Mouse (Mus musculus): ENCODE measurements around the gene Anpep.

Gene Anpep

DNA sequence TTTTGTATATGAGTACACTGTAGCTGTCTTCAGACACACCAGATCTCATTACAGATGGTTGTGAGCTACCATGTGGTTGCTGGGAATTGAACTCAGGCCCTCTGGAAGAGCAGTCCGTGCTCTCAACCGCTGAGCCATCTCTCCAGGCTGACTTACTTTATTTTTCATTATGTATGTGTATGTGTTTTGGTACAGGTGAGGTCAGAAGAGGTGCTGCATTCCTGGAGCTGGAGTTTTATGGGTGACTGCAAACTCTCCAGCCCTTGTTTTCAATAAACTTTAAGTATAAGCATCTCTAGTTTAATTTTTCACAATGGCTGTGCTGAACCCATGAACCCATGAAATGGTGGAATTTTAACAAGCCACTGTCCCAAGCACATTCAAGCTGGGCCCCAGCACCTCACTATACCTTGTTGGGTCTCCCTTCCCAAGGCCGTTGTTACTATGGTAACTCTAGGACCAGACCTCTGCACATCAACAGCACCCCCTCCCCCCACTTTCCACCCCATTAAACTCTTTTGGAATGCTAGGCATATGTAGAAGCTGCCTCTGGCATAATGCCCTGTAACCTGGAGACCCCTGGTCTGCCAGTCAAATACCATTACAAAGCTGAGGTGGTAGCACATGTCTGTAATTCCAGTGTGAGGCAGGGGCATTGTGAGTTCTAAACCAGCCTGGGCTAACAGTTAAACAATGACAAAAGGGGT, 5.6 kb upstream of the Anpep start:
- DNase-seq (ENCODE audit: low spot score) = no peak

DNA sequence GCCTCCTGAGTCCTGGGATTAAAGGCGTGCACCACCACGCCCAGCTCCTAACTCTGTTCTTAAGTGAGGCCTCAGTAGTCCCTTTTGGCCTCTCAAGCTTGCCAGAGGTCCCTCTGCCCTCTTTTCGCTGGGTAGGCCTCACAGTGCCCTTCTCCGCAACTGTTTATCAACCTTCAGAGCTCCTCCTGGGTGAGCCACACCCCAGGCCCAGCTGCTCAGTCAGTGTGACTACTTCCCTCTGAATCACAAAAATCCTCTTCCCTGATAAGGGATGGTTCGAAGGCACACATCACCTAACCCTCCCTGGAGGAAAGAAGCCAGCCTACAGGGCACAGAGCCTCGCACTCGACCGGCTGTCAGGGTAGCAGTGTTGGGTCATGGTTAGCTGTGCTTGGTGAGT, 935 bp upstream of the Anpep start:
- no peak for DNase-seq (ENCODE audit: low spot score)

DNA sequence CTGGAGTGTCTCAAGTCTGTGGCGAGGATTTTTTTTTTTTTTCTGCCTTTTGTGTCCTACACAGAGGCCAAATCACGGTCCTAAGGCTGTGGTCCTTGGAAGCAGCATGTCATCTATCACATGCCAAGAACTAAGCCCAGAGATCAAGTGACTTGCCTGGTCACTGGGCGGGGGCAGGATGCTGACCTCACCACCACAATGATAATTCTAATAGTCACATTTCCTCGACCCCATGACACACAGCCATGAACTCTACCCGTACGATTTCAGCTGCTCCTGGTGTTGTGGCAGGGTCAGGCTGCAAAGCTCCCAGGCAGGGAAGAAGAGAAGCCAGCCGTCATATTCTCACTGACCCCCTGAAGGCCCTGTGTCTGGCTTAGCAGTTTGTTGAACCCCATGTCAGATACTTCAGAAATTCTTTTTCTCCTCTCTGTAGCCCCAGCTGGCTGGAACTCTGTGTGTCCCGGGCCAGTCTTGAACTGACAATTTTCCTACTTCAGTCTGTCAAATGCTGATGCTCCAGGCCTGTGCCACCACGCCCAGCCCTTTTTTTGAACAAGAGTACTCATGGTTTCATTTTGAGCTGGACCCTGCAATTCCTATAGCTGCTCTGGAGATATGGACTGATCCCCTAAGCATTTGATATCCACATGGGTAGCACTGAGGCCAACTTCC, 1.8 kb downstream of the Anpep start:
- DNase-seq (ENCODE audit: low spot score) = no peak

DNA sequence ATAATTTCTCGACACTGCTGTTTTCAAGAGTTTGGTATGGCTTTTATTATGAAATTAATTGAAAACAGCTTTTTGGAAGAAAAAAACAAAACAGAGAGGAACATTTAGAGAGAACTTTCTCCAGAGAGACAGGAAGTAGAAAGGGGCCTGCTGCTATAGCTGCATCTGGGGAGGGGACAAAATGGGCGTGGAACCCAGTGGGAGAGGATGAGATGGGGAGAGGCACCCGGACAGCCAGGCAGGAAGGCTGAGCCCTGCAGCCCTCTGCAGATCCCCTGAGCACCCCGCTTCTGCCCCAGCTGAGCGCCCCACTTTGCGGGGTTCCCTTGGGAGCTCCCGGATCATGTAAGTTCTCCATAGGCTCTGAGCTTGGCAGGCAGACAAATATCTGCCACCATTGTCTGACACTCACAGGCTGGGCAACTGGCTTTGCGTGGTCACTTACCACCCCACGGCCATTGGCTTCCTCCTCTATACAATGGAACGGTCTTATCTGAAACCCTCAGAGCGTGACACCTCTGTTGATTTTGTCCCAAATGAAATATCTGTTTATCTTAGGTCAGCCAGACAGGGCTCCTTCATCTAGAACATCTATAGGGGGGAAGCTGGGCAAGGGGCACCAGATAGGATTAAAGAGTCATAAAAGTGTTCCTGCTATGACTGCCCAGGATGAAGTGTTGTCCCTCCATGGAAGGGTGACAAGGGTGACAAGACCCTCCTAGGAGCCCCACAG, 2.5 kb downstream of the Anpep start:
- DNase-seq (ENCODE audit: low spot score) = no peak

DNA sequence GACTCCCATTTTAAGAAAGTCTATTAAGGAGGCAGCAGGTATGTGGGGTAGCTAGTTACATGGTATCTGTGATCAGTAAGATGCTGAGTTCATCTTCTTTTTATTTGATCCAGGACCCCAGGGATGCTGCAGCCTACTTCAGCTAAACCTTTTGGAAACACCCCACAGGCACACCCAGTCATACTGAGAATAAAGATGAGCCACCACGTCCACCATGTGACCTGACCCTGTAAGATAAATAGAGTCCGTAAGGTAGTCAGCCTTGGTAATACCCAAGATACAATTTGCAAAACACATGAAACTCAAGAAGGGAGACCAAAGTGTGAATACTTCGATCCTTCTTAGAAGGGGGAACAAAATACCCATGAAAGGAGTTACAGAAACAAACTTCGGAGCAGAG, 4.6 kb downstream of the Anpep start:
- DNase-seq (ENCODE audit: low spot score) = no peak

DNA sequence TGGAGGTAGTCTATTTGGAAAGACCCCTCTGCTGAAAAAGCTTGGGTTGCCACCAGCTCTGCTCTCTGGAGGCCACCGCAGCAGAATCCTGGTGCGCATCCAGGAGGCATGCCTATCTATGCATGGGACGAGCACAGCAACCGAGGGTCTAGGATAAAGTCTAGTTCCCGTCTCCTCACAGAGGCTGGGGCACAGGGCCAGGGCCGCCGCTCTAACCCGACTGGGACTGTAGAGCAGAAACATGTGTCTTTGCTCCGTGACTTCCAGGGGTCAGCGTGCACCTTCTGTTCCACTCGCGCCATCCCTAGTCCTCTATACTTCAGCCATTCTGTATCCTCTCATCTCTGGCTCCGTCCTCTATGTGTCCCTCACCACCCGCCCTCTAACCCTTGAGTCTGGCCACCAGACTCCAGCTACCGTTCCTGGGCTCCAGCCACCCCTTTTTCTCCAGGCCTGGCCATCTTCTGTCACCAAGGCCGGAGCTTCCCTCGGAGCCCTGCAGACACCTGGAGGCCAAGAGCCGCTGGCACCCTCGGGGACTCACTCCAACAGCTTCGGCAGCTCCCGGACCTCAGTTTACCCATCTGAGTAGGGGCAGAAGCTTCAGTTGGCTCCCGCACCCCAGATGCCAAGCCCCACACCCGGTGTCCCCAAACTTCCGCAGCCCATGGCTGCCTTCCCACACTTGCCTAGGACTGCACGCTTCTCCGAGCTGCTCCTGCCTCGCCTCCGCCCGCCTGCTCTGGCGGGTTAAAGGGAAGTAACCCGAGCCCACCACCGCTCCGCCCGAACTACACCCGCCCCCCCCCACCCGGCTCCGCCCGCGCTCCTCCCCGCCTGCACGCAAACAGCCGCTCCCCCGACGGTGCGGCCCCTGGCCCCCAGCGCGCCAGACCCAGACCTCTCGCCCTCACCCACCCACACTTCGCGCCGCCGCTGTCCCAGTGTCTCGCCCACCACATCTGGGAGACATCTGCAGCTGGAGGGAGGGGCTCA, 13.1 kb downstream of the Anpep start:
- DNase-seq (ENCODE audit: low spot score) = no peak

DNA sequence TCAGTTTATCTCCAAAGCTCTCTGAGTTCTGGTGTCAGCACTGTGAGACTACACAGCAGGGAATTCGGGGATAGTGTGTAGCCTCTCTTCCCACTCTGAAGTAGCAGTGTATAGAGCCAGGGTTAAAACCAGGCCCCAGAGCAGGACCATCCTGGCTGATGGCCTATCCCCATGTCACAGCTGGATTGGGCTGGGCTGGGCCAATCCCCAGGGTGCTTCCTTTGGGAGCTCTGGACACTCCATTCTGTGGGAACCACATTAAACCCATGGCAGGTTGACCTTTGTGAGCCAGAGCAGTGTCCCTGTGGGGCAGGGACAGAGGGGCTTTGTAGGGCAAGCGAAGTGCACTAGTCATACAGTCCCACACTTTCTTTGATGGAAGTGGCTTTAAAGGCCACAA, 14.5 kb downstream of the Anpep start:
- DNase-seq (ENCODE audit: low spot score) = no peak

DNA sequence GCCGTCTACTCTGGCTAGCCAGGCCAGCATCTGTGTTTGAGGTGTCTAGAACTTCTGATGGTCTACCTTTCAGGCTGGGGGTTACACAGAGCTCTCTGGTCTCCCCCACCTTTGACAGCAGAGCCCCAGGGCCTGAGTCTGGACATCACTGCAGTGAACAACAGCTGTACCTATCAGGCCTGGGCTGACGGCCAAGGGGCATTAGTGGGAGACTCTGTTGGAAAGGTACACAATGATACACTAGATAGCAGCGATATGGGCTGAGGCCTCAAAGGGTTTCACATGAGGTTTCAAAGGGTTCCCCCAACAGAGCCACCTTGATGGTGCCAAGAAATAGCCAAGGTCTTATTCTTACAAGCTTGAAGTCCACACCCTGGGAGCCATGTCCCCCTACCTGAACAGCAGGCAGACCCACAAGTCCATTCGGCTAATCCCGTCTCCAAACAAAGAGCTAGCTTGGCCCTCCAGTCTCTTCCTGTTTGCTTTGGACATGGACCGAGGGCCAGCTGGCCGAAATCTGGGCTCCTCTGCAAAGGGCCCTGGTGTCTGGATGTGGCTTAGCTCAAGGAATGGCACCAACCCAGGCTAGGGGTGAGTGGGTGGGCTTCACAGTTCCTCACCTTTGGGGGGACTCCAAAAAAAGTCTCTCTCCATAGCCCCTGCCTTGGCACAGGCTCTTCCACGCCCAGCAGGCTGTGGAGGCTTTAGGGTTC, 16.6 kb downstream of the Anpep start:
- no peak for DNase-seq (ENCODE audit: low spot score)

DNA sequence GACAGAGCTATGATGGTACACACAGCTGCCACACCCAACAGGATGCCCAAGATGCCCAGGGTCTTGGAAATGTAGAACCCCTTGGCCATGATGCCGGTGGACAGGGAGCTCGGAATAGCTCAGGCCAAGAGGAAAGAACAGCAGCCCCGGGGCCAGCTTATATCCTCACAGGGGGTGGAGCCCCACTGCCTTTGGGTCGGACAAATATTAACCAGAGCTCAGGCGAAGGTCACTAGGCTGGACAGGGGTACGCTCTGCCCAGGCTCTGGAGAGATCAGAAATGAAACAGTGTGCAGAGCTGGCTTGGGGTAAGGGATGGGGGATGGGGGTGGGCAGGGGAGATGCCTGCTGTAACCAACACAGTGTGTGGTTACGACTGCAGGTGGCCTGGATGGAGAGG, 18.7 kb downstream of the Anpep start:
- DNase-seq (ENCODE audit: low spot score) = no peak

DNA sequence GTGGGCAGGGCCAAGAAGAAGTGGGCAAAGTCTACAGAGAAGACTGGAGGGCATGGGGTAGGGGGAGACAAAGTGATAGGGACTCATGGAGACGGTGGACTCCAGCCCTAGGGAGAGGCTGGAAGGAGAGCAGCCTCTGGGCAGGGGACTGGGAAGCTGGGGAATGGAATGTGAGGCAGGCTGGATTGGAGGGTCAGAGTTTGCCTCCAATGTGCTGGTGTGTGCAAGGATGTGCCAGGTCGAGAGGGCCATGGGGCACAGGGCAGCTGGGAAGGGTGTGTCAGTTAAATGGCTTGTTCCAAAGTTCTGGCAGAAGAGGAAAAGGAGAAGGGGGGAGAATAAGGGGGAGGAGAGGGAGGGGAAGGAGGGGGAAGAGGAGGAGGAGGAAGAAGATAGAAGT, 23.6 kb downstream of the Anpep start:
- no peak for DNase-seq (ENCODE audit: low spot score)

DNA sequence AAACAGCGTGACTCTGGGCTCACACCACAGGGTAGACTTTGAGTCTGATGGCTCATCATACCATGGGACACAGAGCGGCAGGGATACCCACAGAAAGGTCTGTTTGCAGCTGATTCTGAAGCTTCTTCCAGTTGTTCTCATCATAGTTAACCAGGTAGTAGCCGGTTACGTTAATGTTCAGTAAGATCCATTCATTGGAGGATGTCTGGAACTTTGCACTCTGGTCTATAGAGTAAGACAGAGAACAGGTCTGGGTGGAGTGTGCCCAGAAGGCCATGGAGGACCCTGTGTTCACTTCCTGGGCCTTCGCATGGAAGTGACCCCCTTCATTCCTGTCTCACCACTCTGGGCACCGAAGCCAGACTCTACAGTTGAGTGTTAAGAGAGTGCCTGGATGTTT, 25.7 kb downstream of the Anpep start:
- no peak for DNase-seq (ENCODE audit: low spot score)

DNA sequence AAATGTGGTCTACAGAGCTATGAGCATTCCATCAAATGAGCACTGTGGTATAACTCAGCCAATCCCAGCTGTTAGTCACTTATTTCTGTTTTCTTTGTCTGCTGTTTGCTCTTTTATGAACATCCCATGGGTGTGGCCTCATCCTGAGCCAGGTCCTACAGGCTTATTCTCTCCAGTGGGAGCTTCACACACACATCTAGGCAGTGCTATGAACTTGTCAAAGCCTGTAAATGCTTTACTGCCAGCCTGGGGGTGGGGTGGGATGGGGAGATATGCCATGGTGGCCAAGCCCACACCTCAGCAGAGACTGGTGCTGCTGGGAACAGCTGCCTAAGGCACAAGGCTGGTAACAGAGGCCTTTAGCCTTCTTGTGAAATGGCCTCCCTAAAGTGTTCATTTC, 27.9 kb downstream of the Anpep start:
- no peak for DNase-seq (ENCODE audit: low spot score)

DNA sequence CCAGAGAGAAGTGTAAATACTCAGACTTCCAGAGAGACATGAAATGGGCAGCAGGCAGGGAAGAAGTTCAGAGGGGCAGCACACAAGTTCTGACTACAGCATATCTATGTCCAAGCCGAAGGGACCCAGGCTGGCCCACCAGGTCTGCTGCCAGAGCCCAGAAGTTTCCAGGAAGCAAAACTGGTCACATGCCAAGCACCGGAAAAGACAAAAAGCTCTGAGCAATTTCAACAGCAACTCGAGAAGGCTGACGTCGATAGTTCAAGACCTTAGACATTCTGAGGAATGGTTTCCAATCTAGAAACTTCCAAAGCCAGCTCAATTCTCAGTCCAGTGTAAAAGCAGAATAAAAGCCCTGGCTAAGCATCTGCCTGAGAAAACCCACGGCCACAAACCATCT, 29.3 kb downstream of the Anpep start:
- no peak for DNase-seq (ENCODE audit: low spot score)

DNA sequence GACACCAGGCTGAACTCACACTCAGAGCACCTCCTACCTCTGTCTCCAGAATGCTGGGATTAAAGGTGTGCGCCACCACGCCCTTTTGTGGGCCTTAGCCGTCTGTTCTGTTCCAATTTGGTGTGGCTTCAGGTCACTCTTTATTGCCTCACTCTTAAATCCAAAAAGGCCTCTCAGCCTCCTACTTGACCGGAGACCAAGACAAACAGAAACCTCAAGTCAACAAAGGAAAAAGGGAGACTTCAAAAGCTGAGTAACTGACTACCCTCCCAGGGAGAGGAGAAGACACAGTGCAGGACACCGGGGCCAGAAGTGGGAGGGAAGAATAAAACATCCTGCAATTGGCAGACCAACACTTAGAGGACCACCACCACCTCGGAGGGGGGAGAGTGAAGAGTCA, 29.7 kb downstream of the Anpep start:
- DNase-seq (ENCODE audit: low spot score) = no peak

DNA sequence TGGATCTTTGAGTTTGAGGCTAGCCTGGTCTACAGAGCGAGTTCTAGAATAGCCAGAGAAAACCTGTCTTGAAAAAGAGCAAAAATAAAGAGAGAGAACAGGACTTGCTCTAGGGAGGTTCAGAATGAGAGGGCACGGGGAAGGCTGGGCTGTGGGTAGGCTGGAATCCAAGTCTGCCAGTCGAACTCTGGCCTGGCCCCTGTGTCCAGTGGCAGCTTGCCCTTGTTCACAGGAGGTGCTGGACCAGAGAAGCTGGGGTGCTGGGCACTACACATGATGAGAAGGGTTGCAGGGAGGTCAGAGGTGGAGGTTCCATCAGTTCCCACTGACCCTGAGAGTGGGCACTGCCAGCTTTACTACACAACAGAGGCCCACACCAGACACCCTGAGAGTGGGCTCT, 32.5 kb downstream of the Anpep start:
- DNase-seq (ENCODE audit: low spot score) = no peak

DNA sequence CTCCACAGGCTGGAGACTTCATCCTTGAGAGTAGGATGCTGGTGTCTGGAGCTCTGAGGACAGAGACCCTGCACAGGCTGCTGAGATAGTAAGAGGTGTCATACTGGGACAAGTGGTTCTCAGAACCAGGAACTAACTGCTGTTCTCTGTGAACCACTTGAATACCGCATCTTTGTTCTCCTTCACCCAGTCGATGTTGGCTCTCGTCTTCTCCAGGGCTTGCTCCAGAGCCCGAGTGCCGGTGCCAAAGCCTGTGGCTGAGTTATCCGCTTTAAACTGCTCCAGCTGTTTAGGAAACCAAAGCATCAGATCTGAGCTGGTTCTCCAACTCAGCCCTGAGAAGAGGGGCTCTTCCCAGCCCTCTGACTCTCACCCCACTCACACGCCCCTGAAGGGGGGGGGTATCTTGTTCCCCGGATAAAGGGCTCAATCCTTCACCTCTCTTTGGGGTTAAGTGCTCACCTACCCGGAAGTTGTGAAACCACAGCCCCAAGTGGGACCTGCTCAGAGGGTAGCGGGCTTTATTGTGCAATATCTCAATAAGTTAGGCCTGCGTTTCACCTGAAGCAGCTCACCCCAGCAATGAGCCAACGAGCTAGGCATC, 38.7 kb downstream of the Anpep start:
- no peak for DNase-seq (ENCODE audit: low spot score)

DNA sequence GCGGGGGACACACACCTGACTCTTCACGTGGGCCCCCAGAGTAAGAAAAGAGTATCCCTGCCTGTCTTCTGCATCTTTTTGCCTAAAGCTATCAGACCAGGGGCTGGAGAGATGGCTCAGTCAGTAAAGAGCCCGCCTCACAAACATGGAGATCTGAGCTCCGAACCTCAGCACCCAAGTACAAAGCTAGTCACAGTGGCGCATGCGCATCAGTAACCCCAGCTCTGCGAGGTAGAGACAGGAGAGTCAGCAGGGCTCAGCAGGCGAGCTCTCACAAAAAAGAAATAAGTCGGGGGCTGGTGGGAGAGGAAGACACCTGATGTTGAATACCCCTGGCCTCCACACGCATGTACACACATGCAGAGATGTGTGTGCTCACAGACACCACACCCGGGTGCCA, 40.9 kb downstream of the Anpep start:
- DNase-seq (ENCODE audit: low spot score) = no peak

DNA sequence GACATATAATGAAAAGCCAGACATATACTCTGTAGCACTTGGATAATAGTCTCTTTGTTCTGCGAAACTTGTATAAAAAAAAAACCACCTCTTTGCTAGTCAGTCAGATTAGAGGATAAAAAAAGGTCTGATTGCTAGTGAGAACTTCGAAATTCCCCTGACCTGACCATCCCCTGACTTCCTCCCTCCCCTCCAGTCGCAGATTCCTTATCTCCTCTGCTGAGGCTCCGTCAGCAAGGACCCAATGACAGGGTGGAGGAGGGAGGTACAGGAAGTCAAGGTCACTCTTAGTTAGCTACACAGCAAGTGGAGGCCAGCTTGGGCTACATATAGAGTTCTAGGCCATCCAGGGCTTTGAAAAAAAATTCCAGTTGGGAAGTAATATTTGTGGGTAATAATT, 41.3 kb downstream of the Anpep start:
- no peak for DNase-seq (ENCODE audit: low spot score)

DNA sequence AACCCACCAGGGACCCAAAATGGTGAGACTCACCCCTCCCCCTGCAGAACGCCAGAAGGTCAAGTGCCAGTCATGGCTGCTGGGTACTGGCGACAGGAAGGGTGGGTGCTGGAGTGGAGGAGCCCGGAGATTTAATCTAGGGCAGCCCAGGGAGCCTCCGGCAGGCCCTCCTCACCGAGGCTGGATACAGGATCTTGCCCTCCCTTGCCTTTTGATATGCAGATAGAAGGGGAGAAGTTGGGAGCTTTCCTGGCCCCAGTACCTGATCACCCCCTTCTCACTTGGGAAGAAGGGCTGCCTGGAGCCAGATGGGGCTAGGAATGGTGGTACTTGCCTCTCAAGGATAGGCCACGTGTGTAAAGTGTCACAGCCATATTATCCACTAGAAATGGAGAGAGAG, 42.5 kb downstream of the Anpep start:
- DNase-seq (ENCODE audit: low spot score) = no peak

DNA sequence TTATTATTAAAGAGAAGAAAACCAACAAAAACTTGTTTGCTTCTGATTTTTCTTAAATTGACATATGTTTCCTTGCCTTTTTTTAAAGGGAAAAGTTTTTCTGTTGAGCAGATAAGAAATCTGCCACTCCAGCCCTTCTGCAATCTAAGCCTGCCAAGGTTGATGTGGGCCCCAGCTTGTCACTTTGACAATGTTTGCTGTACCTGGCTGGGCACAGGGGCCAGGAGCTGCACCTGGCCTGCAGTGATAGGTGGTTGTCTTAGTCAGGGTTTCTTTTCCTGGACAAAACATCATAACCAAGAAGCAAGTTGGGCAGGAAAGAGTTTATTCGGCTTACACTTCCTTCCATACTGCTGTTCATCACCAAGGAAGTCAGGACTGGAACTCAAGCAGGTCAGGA, 47.5 kb downstream of the Anpep start:
- no peak for DNase-seq (ENCODE audit: low spot score)
